Mouse (Mus musculus) ES-Bruce4 (cell line): ENCODE measurements around the gene Asic4. TPM values are rescaled to one million over a fixed set of nuclear protein-coding genes. Genes with fewer than 3 reads are reported as not detected.

Source experiments
- H3K27ac ChIP-seq: 2 replicates; pipeline ENCODE4 v1.5.1; 2012; ENCODE audit warnings: low read length, inconsistent platforms; ENCODE audit not compliant: insufficient read depth
- H3K27me3 ChIP-seq: 2 replicates; pipeline ENCODE4 v1.6.1; 2012; ENCODE audit warnings: mild to moderate bottlenecking, low read length, inconsistent platforms; ENCODE audit not compliant: control insufficient read depth, poor library complexity, insufficient read depth, severe bottlenecking
- H3K36me3 ChIP-seq: 2 replicates; pipeline ENCODE4 v1.6.1; 2012; ENCODE audit warnings: inconsistent platforms, mild to moderate bottlenecking, low read length, moderate library complexity; ENCODE audit not compliant: control insufficient read depth, poor library complexity, insufficient read depth, severe bottlenecking
- H3K4me1 ChIP-seq: one replicate; pipeline ENCODE4 v1.8.1; 2011; ENCODE audit warnings: low read length; ENCODE audit not compliant: control insufficient read depth, insufficient read depth
- H3K4me3 ChIP-seq: 2 replicates; pipeline ENCODE4 v1.5.1; 2011; ENCODE audit warnings: low read depth, mild to moderate bottlenecking, low read length
- H3K9ac ChIP-seq: 2 replicates; pipeline ENCODE4 v1.6.1; 2012; ENCODE audit warnings: low read depth, mild to moderate bottlenecking, inconsistent platforms; ENCODE audit not compliant: poor library complexity, severe bottlenecking
- H3K9me3 ChIP-seq: replicated peaks from 2 replicates; pipeline ENCODE4 v1.6.1; 2012; ENCODE audit warnings: mild to moderate bottlenecking, low read length, inconsistent platforms; ENCODE audit not compliant: control insufficient read depth, poor library complexity, insufficient read depth, severe bottlenecking
- CTCF ChIP-seq: IDR thresholded peaks from one replicate; pipeline ENCODE4 v1.8.1; 2011; ENCODE audit warnings: low read depth, low read length
- EP300 ChIP-seq: IDR thresholded peaks from 2 replicates; pipeline ENCODE4 v1.6.1; 2011; ENCODE audit warnings: low read depth, low read length; ENCODE audit not compliant: insufficient read depth
- POLR2A ChIP-seq: IDR thresholded peaks from one replicate; pipeline ENCODE4 v1.8.1; 2011; ENCODE audit warnings: low read length; ENCODE audit not compliant: insufficient read depth
- polyA plus RNA-seq: library from polyadenylated mRNA; stranded (reverse); fragments of >200 nt; gene quantifications from 2 replicates; pipeline ENCODE4 v1.2.4, GENCODE M21; 2011; ENCODE audit warnings: low read depth; ENCODE audit not compliant: missing spikeins, insufficient read depth, insufficient read length

Gene Asic4
- polyA plus RNA-seq, 1 experiment, result not detected

- no peak overlapping the region for H3K27ac ChIP-seq
- H3K4me1 ChIP-seq, result no peaks in the 10 kb centered on the region
- no peaks in the 10 kb centered on the region for H3K9me3 ChIP-seq
- no peaks in the 10 kb centered on the region for H3K36me3 ChIP-seq
- H3K27me3 ChIP-seq, result peaks cover 3% of the 10 kb centered on the region; the same call in 1 of the 2 replicates
- TF ChIP-seq POLR2A (no peak), CTCF (peak; percentile 16), EP300 (no peak)
- peak overlapping the region; percentile 50 for H3K9ac ChIP-seq
- peak overlapping the region; percentile 81 for H3K4me3 ChIP-seq
Observed at GRCm38 (mm10) chr1:75487405-75488161, 37.3 kb downstream of the Asic4 start.

- Histone ChIP-seq H3K9me3 (no peaks in the 10 kb centered on the region), H3K27ac (no peak overlapping the region), H3K4me1 (no peaks in the 10 kb centered on the region), H3K36me3 (no peaks in the 10 kb centered on the region), H3K27me3 (no peaks in the 10 kb centered on the region), H3K4me3 (peak overlapping the region; percentile 6), H3K9ac (no peak overlapping the region)
- TF ChIP-seq EP300 (no peak), POLR2A (no peak), CTCF (no peak)
Observed at GRCm38 (mm10) chr1:75490785-75491551, 40.7 kb downstream of the Asic4 start.

GRCm38 (mm10) chr1:75492579-75493170 lies 42.4 kb downstream of the Asic4 start:
- no peak for TF ChIP-seq EP300
- TF ChIP-seq POLR2A, result no peak
- no peak for TF ChIP-seq CTCF
- Histone ChIP-seq H3K36me3 (no peaks in the 10 kb centered on the region), H3K4me3 (peak overlapping the region; percentile 26; the same call in 1 of the 2 replicates)

GRCm38 (mm10) chr1:75494878-75495548 lies 44.8 kb downstream of the Asic4 start:
- H3K4me3 ChIP-seq, result no peak overlapping the region
- peak overlapping the region; percentile 15; the same call in 1 of the 2 replicates for H3K9ac ChIP-seq
- no peaks in the 10 kb centered on the region for H3K36me3 ChIP-seq
- H3K9me3 ChIP-seq, result no peaks in the 10 kb centered on the region
- TF ChIP-seq POLR2A (no peak), CTCF (peak; percentile 47), EP300 (no peak)
- H3K27me3 ChIP-seq, result no peaks in the 10 kb centered on the region
- H3K27ac ChIP-seq, result peak overlapping the region; percentile 48
- H3K4me1 ChIP-seq, result no peaks in the 10 kb centered on the region

More at GRCm38 (mm10) chr1:75492579-75493170, 42.4 kb downstream of the Asic4 start:
- H3K4me1 ChIP-seq, result no peaks in the 10 kb centered on the region
- H3K27ac ChIP-seq, result no peak overlapping the region
- no peaks in the 10 kb centered on the region for H3K9me3 ChIP-seq
- H3K27me3 ChIP-seq, result no peaks in the 10 kb centered on the region
- H3K9ac ChIP-seq, result peak overlapping the region; percentile 0; the same call in 1 of the 2 replicates

GRCm38 (mm10) chr1:75498897-75499296 lies 48.7 kb downstream of the Asic4 start:
- Histone ChIP-seq H3K4me3 (no peak overlapping the region), H3K9ac (no peak overlapping the region), H3K27me3 (no peaks in the 10 kb centered on the region), H3K36me3 (no peaks in the 10 kb centered on the region), H3K4me1 (no peaks in the 10 kb centered on the region), H3K9me3 (no peaks in the 10 kb centered on the region), H3K27ac (no peak overlapping the region)
- TF ChIP-seq EP300 (no peak), POLR2A (no peak), CTCF (no peak)
